Mouse (Mus musculus): ENCODE measurements at regions not wholly inside any gene's neighbourhood (a gene's known extent, or its start where the extent isn't known, plus 50 kb on each side); places are given as distances from the start of the nearest gene placed in this dataset.

GRCm38 (mm10) chr2:128310081-128310480, 184.2 kb downstream of the Bcl2l11 start:
- H3K4me3 ChIP-seq (replicated peaks) = no peak overlapping the region
- H3K27me3 ChIP-seq = 0 out of 2 replicates have a peak, but pooled peaks cover 3% of the 10 kb centered on the region
- no peak overlapping the region for H3K4me2 ChIP-seq
- no peak overlapping the region for H3K27ac ChIP-seq
- no peaks in the 10 kb centered on the region for H3K36me3 ChIP-seq
- WGBS = 29% methylated on average over 5 of the region's 5 CpGs
- no peak overlapping the region for H3K9ac ChIP-seq
- peaks cover 27% of the 10 kb centered on the region for H3K4me1 ChIP-seq
- no peaks in the 10 kb centered on the region for H3K9me3 ChIP-seq (replicated peaks)
- no peak for ATAC-seq (replicated peaks; ENCODE audit: low FRiP score)

GRCm38 (mm10) chr2:128312084-128312594, 186.3 kb downstream of the Bcl2l11 start:
- Histone ChIP-seq H3K9ac (no peak overlapping the region), H3K4me3 (replicated peaks) (peak overlapping the region; percentile 27), H3K9me3 (replicated peaks) (no peaks in the 10 kb centered on the region), H3K36me3 (no peaks in the 10 kb centered on the region), H3K27me3 (no peaks in the 10 kb centered on the region), H3K27ac (no peak overlapping the region), H3K4me2 (peak overlapping the region; percentile 57), H3K4me1 (peaks cover 27% of the 10 kb centered on the region)
- WGBS = 3% methylated on average over 14 of the region's 14 CpGs
- ATAC-seq (replicated peaks; ENCODE audit: low FRiP score) = peak; percentile 47

GRCm38 (mm10) chr2:128312659-128313581, 187.1 kb downstream of the Bcl2l11 start:
- WGBS = 53% methylated on average over 12 of the region's 12 CpGs
- peaks cover 27% of the 10 kb centered on the region for H3K4me1 ChIP-seq
- H3K9me3 ChIP-seq (replicated peaks) = no peaks in the 10 kb centered on the region
- ATAC-seq (replicated peaks; ENCODE audit: low FRiP score) = peak; percentile 78
- H3K27ac ChIP-seq = no peak overlapping the region
- H3K36me3 ChIP-seq = no peaks in the 10 kb centered on the region
- H3K4me2 ChIP-seq = peak overlapping the region; percentile 57
- no peak overlapping the region for H3K9ac ChIP-seq
- H3K4me3 ChIP-seq (replicated peaks) = 0 out of 2 replicates have a peak overlapping the region, but pooled peaks have one; percentile 27
- no peaks in the 10 kb centered on the region for H3K27me3 ChIP-seq

GRCm38 (mm10) chr2:128313582-128313918, 187.7 kb downstream of the Bcl2l11 start:
- no peak overlapping the region for H3K27ac ChIP-seq

GRCm38 (mm10) chr2:128313948-128314347, 188.1 kb downstream of the Bcl2l11 start:
- no peak overlapping the region for H3K9ac ChIP-seq
- peaks cover 35% of the 10 kb centered on the region for H3K4me1 ChIP-seq
- H3K9me3 ChIP-seq (replicated peaks) = no peaks in the 10 kb centered on the region
- no peaks in the 10 kb centered on the region for H3K36me3 ChIP-seq
- peak; percentile 42; the same call in 1 of the 2 replicates for ATAC-seq (replicated peaks; ENCODE audit: low FRiP score)
- H3K4me2 ChIP-seq = no peak overlapping the region
- no peak overlapping the region for H3K27ac ChIP-seq
- no peak overlapping the region for H3K4me3 ChIP-seq (replicated peaks)
- no peaks in the 10 kb centered on the region for H3K27me3 ChIP-seq
- WGBS = 44% methylated on average over 1 of the region's 1 CpGs

More at GRCm38 (mm10) chr2:128313582-128313918, 187.7 kb downstream of the Bcl2l11 start:
- WGBS = 39% methylated on average over 2 of the region's 2 CpGs
- H3K27me3 ChIP-seq = no peaks in the 10 kb centered on the region
- H3K36me3 ChIP-seq = no peaks in the 10 kb centered on the region
- no peak overlapping the region for H3K9ac ChIP-seq
- no peak for ATAC-seq (replicated peaks; ENCODE audit: low FRiP score)
- no peak overlapping the region for H3K4me3 ChIP-seq (replicated peaks)
- H3K4me2 ChIP-seq = no peak overlapping the region
- H3K4me1 ChIP-seq = peaks cover 33% of the 10 kb centered on the region
- no peaks in the 10 kb centered on the region for H3K9me3 ChIP-seq (replicated peaks)

- no peak for ATAC-seq (replicated peaks; ENCODE audit: low FRiP score)
- WGBS = 71% methylated on average over 2 of the region's 2 CpGs
- H3K9me3 ChIP-seq (replicated peaks) = no peaks in the 10 kb centered on the region
These were observed 190.7 kb downstream of the Bcl2l11 start for GRCm38 (mm10) chr2:128316516-128316915.

GRCm38 (mm10) chr2:128318266-128318665, 192.4 kb downstream of the Bcl2l11 start:
- Histone ChIP-seq H3K9me3 (replicated peaks) (no peaks in the 10 kb centered on the region), H3K27ac (no peak overlapping the region), H3K4me2 (no peak overlapping the region), H3K4me3 (replicated peaks) (no peak overlapping the region), H3K36me3 (no peaks in the 10 kb centered on the region), H3K27me3 (no peaks in the 10 kb centered on the region), H3K4me1 (peaks cover 23% of the 10 kb centered on the region), H3K9ac (no peak overlapping the region)
- ATAC-seq (replicated peaks; ENCODE audit: low FRiP score) = no peak
- 63% methylated on average over 4 of the region's 4 CpGs for WGBS

More at GRCm38 (mm10) chr2:128316516-128316915, 190.7 kb downstream of the Bcl2l11 start:
- Histone ChIP-seq H3K4me1 (peaks cover 37% of the 10 kb centered on the region), H3K27me3 (no peaks in the 10 kb centered on the region), H3K4me3 (replicated peaks) (no peak overlapping the region), H3K27ac (no peak overlapping the region), H3K4me2 (no peak overlapping the region), H3K36me3 (no peaks in the 10 kb centered on the region), H3K9ac (no peak overlapping the region)

- Histone ChIP-seq H3K9me3 (replicated peaks) (no peaks in the 10 kb centered on the region), H3K4me2 (no peak overlapping the region), H3K27me3 (no peaks in the 10 kb centered on the region), H3K4me3 (replicated peaks) (no peak overlapping the region), H3K36me3 (no peaks in the 10 kb centered on the region), H3K4me1 (peaks cover 18% of the 10 kb centered on the region), H3K27ac (no peak overlapping the region), H3K9ac (no peak overlapping the region)
- 25% methylated on average over 5 of the region's 5 CpGs for WGBS
- ATAC-seq (replicated peaks; ENCODE audit: low FRiP score) = peak; percentile 79
These were observed 193.1 kb downstream of the Bcl2l11 start for GRCm38 (mm10) chr2:128318956-128319355.

- Histone ChIP-seq H3K9ac (no peak overlapping the region), H3K36me3 (no peaks in the 10 kb centered on the region), H3K27me3 (no peaks in the 10 kb centered on the region), H3K4me2 (no peak overlapping the region), H3K9me3 (replicated peaks) (no peaks in the 10 kb centered on the region), H3K4me1 (peaks cover 28% of the 10 kb centered on the region), H3K27ac (no peak overlapping the region), H3K4me3 (replicated peaks) (no peak overlapping the region)
- no peak for ATAC-seq (replicated peaks; ENCODE audit: low FRiP score)
- WGBS = 40% methylated on average over 2 of the region's 2 CpGs
These were observed 195.6 kb downstream of the Bcl2l11 start for GRCm38 (mm10) chr2:128321475-128321874.

- WGBS = 27% methylated on average over 13 of the region's 13 CpGs
- H3K9me3 ChIP-seq (replicated peaks) = no peaks in the 10 kb centered on the region
- ATAC-seq (replicated peaks; ENCODE audit: low FRiP score) = 0 out of 2 replicates have a peak, but pooled peaks have one; percentile 49
- H3K9ac ChIP-seq = no peak overlapping the region
- H3K4me1 ChIP-seq = peaks cover 15% of the 10 kb centered on the region
- no peak overlapping the region for H3K4me3 ChIP-seq (replicated peaks)
- H3K36me3 ChIP-seq = no peaks in the 10 kb centered on the region
- H3K27me3 ChIP-seq = no peaks in the 10 kb centered on the region
- H3K4me2 ChIP-seq = peak overlapping the region; percentile 22; the same call in 1 of the 2 replicates
- 0 out of 2 replicates have a peak overlapping the region, but pooled peaks have one; percentile 1 for H3K27ac ChIP-seq
These were observed 198.6 kb downstream of the Bcl2l11 start for GRCm38 (mm10) chr2:128324256-128325096.

- Histone ChIP-seq H3K4me2 (no peak overlapping the region), H3K9me3 (replicated peaks) (no peaks in the 10 kb centered on the region), H3K9ac (no peak overlapping the region), H3K36me3 (no peaks in the 10 kb centered on the region), H3K4me3 (replicated peaks) (no peak overlapping the region), H3K27ac (0 out of 2 replicates have a peak overlapping the region, but pooled peaks have one; percentile 1), H3K27me3 (peaks cover 1% of the 10 kb centered on the region; the same call in 1 of the 2 replicates), H3K4me1 (peaks cover 14% of the 10 kb centered on the region)
- 77% methylated on average over 4 of the region's 4 CpGs for WGBS
- ATAC-seq (replicated peaks; ENCODE audit: low FRiP score) = 0 out of 2 replicates have a peak, but pooled peaks have one; percentile 15
These were observed 199.2 kb downstream of the Bcl2l11 start for GRCm38 (mm10) chr2:128325097-128325421.

Measured in kidney, embryonic 15.5 days (tissue).